Mouse (Mus musculus) c-Kit-positive CD71-positive TER-119-positive erythroid progenitor cells, embryonic 14.5 days (primary cell): ENCODE results near the gene Vcam1.

ENCODE experiments used
- DNase-seq: peaks from one replicate; pipeline ENCODE4 v3.0.0-alpha.2; 2013; ENCODE audit warnings: low spot score

Gene Vcam1

DNA sequence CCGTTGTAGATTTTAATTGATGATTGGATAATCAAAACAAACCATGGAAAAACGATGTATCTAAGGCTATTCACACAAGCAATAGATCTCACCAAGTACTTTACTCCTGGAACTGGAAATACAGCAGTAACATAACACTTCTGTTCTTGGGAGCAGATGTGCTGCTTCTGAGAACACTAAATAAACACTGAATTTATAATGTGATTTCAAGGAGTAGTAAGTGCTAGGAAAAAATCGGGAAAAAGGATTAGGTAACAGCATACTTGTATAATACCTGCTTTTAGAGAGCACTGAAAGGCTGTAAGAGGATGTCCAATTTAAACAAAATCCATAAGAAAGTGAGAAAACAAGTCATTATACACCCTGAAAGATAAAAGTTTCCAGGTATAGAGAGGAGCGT is 43.5 kb downstream of the Vcam1 start:
- DNase-seq = no peak

GRCm38 (mm10) chr3:116080939-116081676 is 48.4 kb downstream of the Vcam1 start:
- DNase-seq = no peak

- DNase-seq = no peak
Measured at GRCm38 (mm10) chr3:116080166-116080788, 49.2 kb downstream of the Vcam1 start.

- no peak for DNase-seq
Measured at GRCm38 (mm10) chr3:116078490-116078889, 51.0 kb downstream of the Vcam1 start.

DNA sequence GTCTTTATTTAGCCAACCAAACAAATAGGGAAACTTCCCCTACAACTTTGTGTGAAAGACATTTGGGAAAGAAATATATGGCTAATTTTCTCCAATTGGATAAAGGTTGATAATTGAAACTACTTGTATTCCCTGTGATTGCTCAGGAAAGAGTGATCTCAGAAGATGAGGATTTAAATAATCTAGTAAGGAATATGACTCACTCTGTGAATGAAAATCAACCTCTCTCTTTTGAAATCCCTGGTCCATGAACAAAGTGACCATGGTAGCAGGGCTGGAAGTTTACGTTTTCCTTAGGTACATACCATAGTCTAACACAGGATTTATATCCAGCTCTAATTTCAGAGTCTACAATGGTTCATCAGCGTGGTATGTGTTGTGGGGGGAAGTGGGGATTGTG is 52.7 kb downstream of the Vcam1 start:
- no peak for DNase-seq

DNA sequence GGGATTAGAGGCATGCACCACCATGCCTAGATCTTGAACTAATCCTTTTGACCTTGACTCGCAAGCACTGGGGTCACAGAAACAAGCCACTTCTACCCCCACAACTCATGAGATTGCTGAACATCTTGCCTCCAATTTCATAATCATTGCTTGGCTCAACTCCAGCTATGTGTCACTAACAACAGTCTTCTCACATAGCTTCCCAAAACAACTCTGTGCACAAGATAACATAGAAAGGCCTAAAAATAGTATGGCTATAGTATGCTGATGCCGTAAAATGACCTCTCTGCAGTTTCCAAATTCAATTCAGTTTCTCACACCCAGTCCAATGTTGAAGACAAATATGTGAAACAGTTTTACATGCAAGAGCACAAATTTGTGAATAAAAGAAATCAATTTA is 56.9 kb downstream of the Vcam1 start:
- no peak for DNase-seq

- no peak for DNase-seq
Measured at GRCm38 (mm10) chr3:116062141-116062540, 67.3 kb downstream of the Vcam1 start.

DNA sequence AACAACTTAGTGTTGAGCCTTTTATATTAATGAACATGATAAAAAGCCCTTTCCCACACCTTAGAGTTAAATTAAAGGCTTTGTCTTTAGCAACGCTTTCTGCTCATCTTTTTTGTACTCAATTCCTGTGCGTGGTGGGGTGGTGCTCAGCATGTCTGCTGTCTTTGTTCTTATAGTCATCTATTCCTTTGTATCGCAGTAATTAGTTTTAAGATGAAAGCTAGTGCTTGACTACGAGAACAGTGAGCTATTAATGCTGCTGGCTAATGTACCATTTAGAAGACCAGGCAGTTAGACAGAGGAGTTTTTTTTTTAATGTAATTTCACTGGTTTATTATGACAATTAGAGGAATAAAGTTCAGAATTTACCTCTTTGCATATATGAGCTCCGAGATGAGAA is 69.2 kb downstream of the Vcam1 start:
- no peak for DNase-seq
